Mouse (Mus musculus): ENCODE measurements around the gene Stx4a. TPM values are rescaled to one million over a fixed set of nuclear protein-coding genes. Genes with fewer than 3 reads are reported as not detected.
"Not testable (repeated sequence)": the region's sequence is repeated elsewhere in the genome, so short reads cannot be mapped to it uniquely, and the experiment has no call there.

Gene Stx4a
- polyA plus RNA-seq (2014; fragmentation: Nextera tagmentation; extraction: Ambion mirVana), result 21.7 and 28.1 TPM in 2 replicates

DNA sequence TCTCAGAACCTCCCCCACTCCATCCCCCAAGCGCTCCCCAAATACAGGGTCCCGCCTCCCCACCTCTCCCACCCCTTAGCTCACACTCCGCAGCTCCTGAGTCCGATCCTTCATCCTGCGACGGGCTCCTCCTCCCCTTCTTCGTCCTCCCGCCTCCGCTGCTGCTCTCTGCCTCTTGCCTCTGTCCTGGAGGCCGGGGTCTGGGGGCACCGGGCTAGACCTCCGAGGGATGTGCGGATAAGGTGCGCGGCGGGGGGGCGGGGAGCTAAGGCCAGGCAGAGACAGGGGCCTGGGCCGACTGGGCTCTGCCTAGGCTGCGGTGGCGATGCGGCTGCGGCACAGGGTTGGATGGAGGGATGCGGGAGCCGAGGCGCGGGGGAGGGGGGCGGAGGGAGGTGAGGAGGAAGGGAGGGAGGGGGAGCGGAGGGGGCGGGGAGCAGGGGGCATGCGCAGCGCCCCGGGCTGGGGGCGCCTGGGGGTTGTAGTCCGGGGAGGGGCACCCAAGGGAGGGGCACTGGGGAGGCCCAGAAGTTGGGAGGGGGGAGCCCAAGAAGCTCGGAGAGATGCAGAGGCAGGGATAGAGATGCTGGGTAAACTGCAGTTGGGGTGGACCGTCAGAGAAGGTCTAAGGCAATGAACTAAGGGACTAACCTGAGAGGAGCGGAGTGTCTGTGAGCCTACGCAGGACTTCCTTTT is at the start of gene Stx4a, which contains the start of gene Stx1b:
Gene Stx4a (plus strand): TSS at position 119 of the 696 bp plus-strand sequence.
Gene Stx1b (minus strand): TSS at position 374 of the 696 bp plus-strand sequence.
- Histone ChIP-seq H3K4me1 (replicated peaks; ENCODE audit: control insufficient read depth, insufficient read depth, low read length) (peaks cover 18% of the 10 kb centered on the region), H3K27me3 (replicated peaks; ENCODE audit: control insufficient read depth, insufficient read depth, low read length) (no peaks in the 10 kb centered on the region), H3K9me3 (ENCODE audit: control insufficient read depth, low read length) (no peaks in the 10 kb centered on the region), H3K27ac (ENCODE audit: low read depth) (0 out of 2 replicates have a peak within 1 kb of the TSS, but pooled peaks have one; percentile 33), H3K36me3 (ENCODE audit: control insufficient read depth, insufficient read depth, low read length) (no peaks in the 10 kb centered on the region), H3K4me3 (ENCODE audit: low read depth, low read length) (peak within 1 kb of the TSS; percentile 68), H3K9ac (ENCODE audit: low read length) (peak within 1 kb of the TSS; percentile 57), H3K4me2 (ENCODE audit: low read length) (peak within 1 kb of the TSS; percentile 60)
- ATAC-seq (replicated peaks; ENCODE audit: low FRiP score, low TSS enrichment, low read depth) (peak; percentile 63), DNase-seq (ENCODE audit: low spot score) (peak; percentile 72)
- WGBS, result 5% methylated on average over 35 of the region's 38 CpGs

GRCm38 (mm10) chr7:127775837-127776236 is 48.3 kb upstream of the Stx4a start:
- Histone ChIP-seq H3K4me3 (ENCODE audit: low read depth, low read length) (peak overlapping the region; percentile 87), H3K27ac (ENCODE audit: low read depth) (peak overlapping the region; percentile 97), H3K9ac (ENCODE audit: low read length) (peak overlapping the region; percentile 87), H3K4me2 (ENCODE audit: low read length) (peak overlapping the region; percentile 65), H3K36me3 (ENCODE audit: control insufficient read depth, insufficient read depth, low read length) (peaks cover 26% of the 10 kb centered on the region), H3K4me1 (replicated peaks; ENCODE audit: control insufficient read depth, insufficient read depth, low read length) (peaks cover 16% of the 10 kb centered on the region)
- DNase-seq (ENCODE audit: low spot score); H3K9me3 ChIP-seq (ENCODE audit: control insufficient read depth, low read length); ATAC-seq (replicated peaks; ENCODE audit: low FRiP score, low TSS enrichment, low read depth); H3K27me3 ChIP-seq (replicated peaks; ENCODE audit: control insufficient read depth, insufficient read depth, low read length): not testable (repeated sequence)
- WGBS, result 70% methylated on average over 7 of the region's 7 CpGs

GRCm38 (mm10) chr7:127776426-127776825 is 47.7 kb upstream of the Stx4a start, which contains the start of gene Setd1a:
Gene Setd1a, plus strand, starts transcription at chr7:127776670.
- Histone ChIP-seq H3K4me3 (ENCODE audit: low read depth, low read length) (peak within 1 kb of the TSS; percentile 87), H3K27ac (ENCODE audit: low read depth) (peak within 1 kb of the TSS; percentile 97), H3K9ac (ENCODE audit: low read length) (peak within 1 kb of the TSS; percentile 87), H3K9me3 (ENCODE audit: control insufficient read depth, low read length) (no peaks in the 10 kb centered on the region), H3K27me3 (replicated peaks; ENCODE audit: control insufficient read depth, insufficient read depth, low read length) (no peaks in the 10 kb centered on the region), H3K4me1 (replicated peaks; ENCODE audit: control insufficient read depth, insufficient read depth, low read length) (peaks cover 10% of the 10 kb centered on the region), H3K36me3 (ENCODE audit: control insufficient read depth, insufficient read depth, low read length) (peaks cover 32% of the 10 kb centered on the region), H3K4me2 (ENCODE audit: low read length) (peak within 1 kb of the TSS; percentile 85)
- ATAC-seq (replicated peaks; ENCODE audit: low FRiP score, low TSS enrichment, low read depth) (peak; percentile 71), DNase-seq (ENCODE audit: low spot score) (peak; percentile 94)
- WGBS, result under 1% methylated on average over 23 of the region's 23 CpGs

DNA sequence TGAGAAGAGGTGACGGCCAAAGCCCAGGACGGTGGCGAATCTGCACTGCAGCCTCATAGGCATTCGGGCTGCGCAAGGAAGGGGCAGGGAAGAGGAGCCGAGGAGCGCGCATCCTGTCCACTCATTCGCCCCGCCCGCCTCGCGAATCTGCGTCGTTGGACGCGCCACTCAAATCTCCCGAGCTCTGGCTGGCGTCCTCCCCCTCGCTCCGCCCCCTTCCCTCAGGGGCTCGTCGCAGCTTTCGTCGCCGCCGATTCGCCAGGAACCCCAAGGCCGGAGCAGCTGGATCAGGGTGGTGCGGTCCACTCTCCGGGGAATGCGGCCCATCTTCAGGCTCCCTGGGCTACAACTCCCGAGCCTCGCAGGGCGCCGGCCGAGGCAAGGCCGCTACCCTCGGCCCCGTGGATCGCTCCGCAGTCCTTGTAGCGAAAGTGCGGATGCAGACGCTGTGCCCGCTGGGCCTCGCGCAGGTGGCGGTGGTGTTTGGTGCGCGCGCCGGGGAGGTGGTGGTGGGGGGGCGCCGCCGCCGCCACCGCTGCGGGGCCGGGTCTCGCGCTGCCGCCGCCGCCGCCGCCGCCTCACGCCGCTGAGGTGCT is 47.1 kb upstream of the Stx4a start:
- WGBS, result under 1% methylated on average over 55 of the region's 70 CpGs
- H3K27ac ChIP-seq (ENCODE audit: low read depth), result peak overlapping the region; percentile 97
- peak overlapping the region; percentile 87 for H3K9ac ChIP-seq (ENCODE audit: low read length)
- ATAC-seq (replicated peaks; ENCODE audit: low FRiP score, low TSS enrichment, low read depth) (peak; percentile 91), DNase-seq (ENCODE audit: low spot score) (peak; percentile 96)
- peak overlapping the region; percentile 65 for H3K4me2 ChIP-seq (ENCODE audit: low read length)
- H3K27me3 ChIP-seq (replicated peaks; ENCODE audit: control insufficient read depth, insufficient read depth, low read length), result no peaks in the 10 kb centered on the region
- H3K4me1 ChIP-seq (replicated peaks; ENCODE audit: control insufficient read depth, insufficient read depth, low read length), result peaks cover 10% of the 10 kb centered on the region
- H3K9me3 ChIP-seq (ENCODE audit: control insufficient read depth, low read length), result no peaks in the 10 kb centered on the region
- peak overlapping the region; percentile 87 for H3K4me3 ChIP-seq (ENCODE audit: low read depth, low read length)
- H3K36me3 ChIP-seq (ENCODE audit: control insufficient read depth, insufficient read depth, low read length), result peaks cover 37% of the 10 kb centered on the region

GRCm38 (mm10) chr7:127777474-127778266 is 46.4 kb upstream of the Stx4a start:
- Histone ChIP-seq H3K36me3 (ENCODE audit: control insufficient read depth, insufficient read depth, low read length) (peaks cover 44% of the 10 kb centered on the region), H3K4me2 (ENCODE audit: low read length) (peak overlapping the region; percentile 85), H3K9me3 (ENCODE audit: control insufficient read depth, low read length) (no peaks in the 10 kb centered on the region), H3K4me1 (replicated peaks; ENCODE audit: control insufficient read depth, insufficient read depth, low read length) (peaks cover 10% of the 10 kb centered on the region), H3K27ac (ENCODE audit: low read depth) (peak overlapping the region; percentile 97), H3K27me3 (replicated peaks; ENCODE audit: control insufficient read depth, insufficient read depth, low read length) (no peaks in the 10 kb centered on the region), H3K9ac (ENCODE audit: low read length) (peak overlapping the region; percentile 87), H3K4me3 (ENCODE audit: low read depth, low read length) (peak overlapping the region; percentile 87)
- peak; percentile 33 for ATAC-seq (replicated peaks; ENCODE audit: low FRiP score, low TSS enrichment, low read depth)
- 3% methylated on average over 54 of the region's 66 CpGs for WGBS
- peak; percentile 86 for DNase-seq (ENCODE audit: low spot score)

- 82% methylated on average over 4 of the region's 4 CpGs for WGBS
- H3K27ac ChIP-seq (ENCODE audit: low read depth), result no peak overlapping the region
- peaks cover 49% of the 10 kb centered on the region for H3K36me3 ChIP-seq (ENCODE audit: control insufficient read depth, insufficient read depth, low read length)
- H3K9me3 ChIP-seq (ENCODE audit: control insufficient read depth, low read length), result no peaks in the 10 kb centered on the region
- peaks cover 10% of the 10 kb centered on the region for H3K4me1 ChIP-seq (replicated peaks; ENCODE audit: control insufficient read depth, insufficient read depth, low read length)
- DNase-seq (ENCODE audit: low spot score), result no peak
- H3K4me2 ChIP-seq (ENCODE audit: low read length), result peak overlapping the region; percentile 85
- peak overlapping the region; percentile 87 for H3K4me3 ChIP-seq (ENCODE audit: low read depth, low read length)
- no peak for ATAC-seq (replicated peaks; ENCODE audit: low FRiP score, low TSS enrichment, low read depth)
- peak overlapping the region; percentile 87 for H3K9ac ChIP-seq (ENCODE audit: low read length)
- no peaks in the 10 kb centered on the region for H3K27me3 ChIP-seq (replicated peaks; ENCODE audit: control insufficient read depth, insufficient read depth, low read length)
These were observed 45.7 kb upstream of the Stx4a start for GRCm38 (mm10) chr7:127778350-127778749.

DNA sequence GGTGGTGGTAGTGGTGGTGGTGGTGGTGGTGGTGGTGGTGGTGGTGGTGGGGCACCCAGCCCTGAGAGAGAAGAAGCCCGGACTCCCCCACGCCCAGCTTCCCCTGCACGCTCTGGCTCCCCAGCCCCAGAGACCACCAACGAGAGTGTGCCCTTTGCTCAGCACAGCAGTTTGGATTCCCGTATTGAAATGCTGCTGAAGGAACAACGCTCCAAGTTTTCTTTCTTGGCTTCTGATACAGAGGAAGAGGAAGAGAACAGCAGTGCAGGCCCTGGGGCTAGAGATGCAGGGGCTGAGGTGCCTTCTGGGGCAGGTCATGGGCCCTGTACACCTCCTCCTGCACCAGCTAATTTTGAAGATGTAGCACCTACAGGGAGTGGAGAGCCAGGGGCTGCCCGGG is 38.8 kb upstream of the Stx4a start, which contains the start of gene Gm49388:
Gene Gm49388 (plus strand): TSS at position 301 of the 400 bp plus-strand sequence.
- ATAC-seq (replicated peaks; ENCODE audit: low FRiP score, low TSS enrichment, low read depth), result no peak
- WGBS, result 94% methylated on average over 7 of the region's 7 CpGs
- no peak for DNase-seq (ENCODE audit: low spot score)

More for the DNA sequence above, 38.8 kb upstream of the Stx4a start, which contains the start of gene Gm49388:
- H3K4me1 ChIP-seq (replicated peaks; ENCODE audit: control insufficient read depth, insufficient read depth, low read length), result no peaks in the 10 kb centered on the region
- H3K9ac ChIP-seq (ENCODE audit: low read length), result no peak within 1 kb of the TSS
- H3K4me2 ChIP-seq (ENCODE audit: low read length), result no peak within 1 kb of the TSS
- H3K27me3 ChIP-seq (replicated peaks; ENCODE audit: control insufficient read depth, insufficient read depth, low read length), result no peaks in the 10 kb centered on the region
- H3K9me3 ChIP-seq (ENCODE audit: control insufficient read depth, low read length), result no peaks in the 10 kb centered on the region
- H3K27ac ChIP-seq (ENCODE audit: low read depth), result no peak within 1 kb of the TSS
- H3K36me3 ChIP-seq (ENCODE audit: control insufficient read depth, insufficient read depth, low read length), result peaks cover 97% of the 10 kb centered on the region
- no peak within 1 kb of the TSS for H3K4me3 ChIP-seq (ENCODE audit: low read depth, low read length)
